Mouse (Mus musculus): ENCODE data around the gene Ndufa7.
"Not testable (repeated sequence)": the region's sequence is repeated elsewhere in the genome, so short reads cannot be mapped to it uniquely, and the experiment has no call there.

Ndufa7 gene

GRCm38 (mm10) chr17:33884320-33884719, 59.9 kb downstream of the Ndufa7 start:
- DNase-seq = not testable (repeated sequence)

DNA sequence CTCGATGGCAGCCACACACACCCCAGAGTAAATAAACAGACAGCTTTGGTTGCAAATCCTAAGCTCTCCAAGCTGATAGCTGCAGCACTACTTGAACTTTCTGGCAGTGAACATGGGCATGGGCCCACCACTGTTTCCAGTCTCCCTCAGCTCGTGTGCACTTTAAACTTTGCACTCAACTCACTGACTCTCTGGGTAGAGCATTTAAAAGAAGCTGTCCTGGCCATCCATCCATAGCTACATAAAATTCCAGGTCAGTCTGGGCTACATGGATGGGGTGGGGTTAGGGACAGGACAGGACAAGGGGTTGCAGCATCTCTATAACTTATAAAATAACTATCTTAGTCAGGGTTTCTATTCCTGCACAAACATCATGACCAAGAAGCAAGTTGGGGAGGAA, 63.4 kb downstream of the Ndufa7 start:
- not testable (repeated sequence) for DNase-seq

Data from thymus, postnatal 14 days (tissue).